Mouse (Mus musculus) adrenal gland, postnatal 14 days (tissue): Measurements from ENCODE around the gene Fzd2. TPM values are rescaled to one million over a fixed set of nuclear protein-coding genes. Genes with fewer than 3 reads are reported as not detected.
"Not testable (repeated sequence)": the region's sequence is repeated elsewhere in the genome, so short reads cannot be mapped to it uniquely, and the experiment has no call there.

Experiments used
- DNase-seq: peaks from one replicate; pipeline ENCODE4 v3.0.0; 2021; ENCODE audit warnings: mixed read lengths
- long read RNA-seq, 2 experiments: library from polyadenylated mRNA; stranded (forward); transcript quantifications; one replicate each; pipeline ENCODE4 v2.0.0; 2021
- total RNA-seq: library from RNA; stranded (reverse); gene quantifications from 2 replicates; pipeline ENCODE4 v1.2.3, GENCODE M21; 2021

Fzd2 gene
- 4.0 and 4.4 TPM in 2 replicates for total RNA-seq
- long read RNA-seq, experiment 1, partial matches to known transcripts, result 0 of 2 reads
- long read RNA-seq, experiment 1, other reads (novel, unspliced or antisense), result 0 of 2 reads
- long read RNA-seq, experiment 2, transcript Fzd2-201 (1 exons, 3,663 nt), result major isoform, 7 of 7 reads
- long read RNA-seq, experiment 2, partial matches to known transcripts, result 0 of 7 reads
- long read RNA-seq, experiment 2, other reads (novel, unspliced or antisense), result 0 of 7 reads

DNA sequence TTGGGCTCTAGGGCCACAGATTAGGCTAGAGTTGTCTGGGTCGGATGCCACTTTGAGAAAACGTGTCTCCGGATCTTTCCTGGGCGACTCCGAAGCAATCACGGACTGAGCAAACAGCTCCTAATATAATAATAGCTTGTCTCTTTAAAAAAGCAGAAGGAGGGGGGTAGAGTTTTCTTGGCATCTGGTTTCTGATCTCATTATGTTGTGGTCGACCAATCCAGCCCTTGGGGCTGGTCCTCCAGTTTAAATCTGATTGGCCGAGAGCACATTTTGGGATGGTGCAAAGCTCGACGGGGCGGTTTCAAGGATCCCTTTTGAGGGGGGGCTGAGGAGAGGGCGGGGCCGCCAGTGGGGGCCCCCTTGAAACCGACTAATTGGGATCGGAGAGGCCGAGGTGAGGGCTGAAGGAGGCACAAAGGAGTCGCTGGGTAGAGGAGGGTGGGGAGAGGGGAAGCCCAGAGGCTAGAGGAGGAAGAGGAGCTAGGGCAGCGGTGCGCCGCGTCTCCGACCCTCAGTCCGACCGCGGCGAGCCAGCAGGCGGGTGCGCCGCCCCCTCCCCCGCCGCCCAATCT lies at the start of gene Fzd2:
Fzd2 (plus strand) TSS at position 387 of the 575 bp plus-strand sequence.
- DNase-seq, result peak; percentile 91

DNA sequence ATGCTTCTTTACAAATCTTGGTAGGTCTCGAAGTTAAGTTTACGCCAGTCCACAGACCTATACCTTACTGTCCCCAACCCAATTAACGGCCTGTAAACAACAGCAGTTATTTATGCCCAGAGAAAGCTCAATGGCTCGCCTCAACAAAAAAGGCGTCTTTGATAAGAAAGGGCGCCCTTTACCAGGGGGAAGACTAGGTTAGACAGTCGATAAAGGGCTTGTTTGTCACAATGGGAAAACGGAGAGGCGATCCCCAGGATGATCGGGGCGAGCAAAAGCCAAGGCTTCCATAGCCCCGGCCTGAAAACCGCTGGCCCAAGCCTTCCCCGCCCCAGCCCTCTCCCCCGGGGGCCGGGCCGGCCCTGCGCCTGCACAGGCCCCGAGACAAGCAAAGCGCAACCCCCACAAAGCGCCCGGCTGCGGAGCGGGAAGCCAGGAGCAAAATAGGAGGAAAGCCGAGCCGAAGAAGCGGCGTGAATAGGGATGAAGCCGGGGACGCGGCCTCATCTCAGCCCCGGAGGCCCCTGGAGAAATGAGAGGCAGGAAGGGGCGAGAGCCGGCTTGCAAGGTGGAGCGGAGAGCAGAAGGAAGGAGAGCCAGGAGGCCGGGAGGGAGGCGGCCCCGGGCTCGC lies 48.7 kb upstream of the Fzd2 start:
- peak; percentile 55 for DNase-seq

DNA sequence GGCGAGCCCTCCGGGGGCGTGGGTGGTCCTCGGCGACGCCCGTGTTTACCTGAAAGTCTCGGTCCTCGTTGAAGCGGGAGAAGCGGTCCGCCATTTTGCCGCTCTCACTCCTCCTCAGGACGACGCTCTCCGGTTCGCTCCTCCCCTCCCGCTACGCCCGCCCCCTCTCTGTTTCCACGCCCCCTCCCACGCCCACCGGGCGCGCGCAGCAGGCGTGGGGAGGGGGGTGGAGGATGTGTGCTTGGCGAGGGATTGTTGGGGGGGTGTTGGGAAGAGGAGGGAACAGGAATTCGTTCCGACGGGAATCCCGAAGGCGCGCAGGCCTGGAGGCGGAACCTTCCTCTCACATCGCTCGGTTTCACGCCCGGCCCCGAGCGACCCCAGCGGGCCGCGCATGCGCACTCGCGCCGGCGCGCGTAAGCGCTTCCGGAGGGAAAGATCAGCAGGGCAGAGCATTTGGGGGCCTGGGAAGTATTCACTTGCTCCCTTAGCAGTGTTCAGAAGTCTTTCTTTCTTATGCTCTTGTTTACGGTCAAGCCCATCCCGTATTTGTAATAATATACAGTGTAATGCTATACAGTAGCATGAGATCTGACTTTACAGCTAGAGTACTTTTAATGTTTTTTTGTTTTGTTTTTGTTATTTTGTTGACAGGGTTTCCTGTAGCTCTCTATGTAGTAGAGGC lies 48.0 kb upstream of the Fzd2 start, which contains the start of gene Gpatch8:
Gpatch8 (minus strand) TSS at position 362 of the 685 bp plus-strand sequence.
- peak; percentile 97 for DNase-seq

DNA sequence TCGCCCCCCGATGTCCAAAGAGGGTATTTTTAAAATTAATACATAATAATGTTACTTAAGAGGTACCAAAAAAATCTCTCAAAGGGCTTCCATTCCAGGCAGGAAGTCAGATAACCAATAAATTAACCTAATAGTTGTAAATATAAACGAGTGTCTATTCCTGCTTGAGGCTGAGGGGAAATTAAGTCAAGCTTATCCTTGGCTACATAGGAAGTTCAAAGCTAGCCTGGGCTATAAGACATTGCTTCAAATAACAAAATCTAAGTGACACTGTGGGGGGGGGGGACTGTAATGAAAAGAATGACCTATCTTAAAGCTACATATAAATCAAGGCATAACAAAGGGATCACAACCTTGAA lies 47.5 kb upstream of the Fzd2 start:
- DNase-seq, result no peak

DNA sequence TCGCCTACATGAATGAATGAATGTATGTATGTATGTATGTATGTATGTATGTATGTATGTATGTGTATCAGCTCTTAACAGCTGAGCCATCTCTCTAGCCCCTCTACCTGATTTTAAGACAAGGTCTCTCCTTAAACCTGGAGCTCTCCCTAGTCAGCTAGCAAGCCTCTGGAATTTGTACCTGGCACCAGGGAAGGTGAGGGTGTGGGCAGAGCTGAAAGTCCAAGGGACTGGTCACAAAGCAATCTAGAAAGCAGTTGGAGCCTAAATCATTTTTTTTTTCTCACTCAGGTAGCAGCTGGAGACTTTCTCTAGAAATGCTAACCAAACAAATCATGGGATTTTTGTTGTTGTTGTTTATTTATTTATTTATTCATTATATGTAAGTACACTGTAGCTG lies 46.8 kb upstream of the Fzd2 start:
- no peak for DNase-seq

DNA sequence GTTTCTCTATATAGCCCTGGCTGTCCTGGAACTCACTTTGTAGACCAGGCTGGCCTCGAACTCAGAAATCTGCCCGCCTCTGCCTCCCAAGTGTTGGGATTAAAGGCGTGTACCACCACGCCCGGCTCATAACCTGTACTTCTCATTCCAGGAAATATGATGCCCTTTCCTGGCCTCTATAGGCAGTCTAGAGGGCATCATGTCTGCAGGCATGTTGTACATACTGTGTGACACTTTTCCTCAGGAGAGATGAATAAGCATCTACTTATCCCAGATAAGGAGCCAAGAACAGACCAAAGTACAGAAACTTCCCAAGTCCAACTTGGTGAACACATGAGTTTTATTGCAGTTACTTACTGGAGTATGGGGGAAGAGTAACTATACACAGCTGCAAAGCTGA lies 45.5 kb upstream of the Fzd2 start:
- no peak for DNase-seq

DNA sequence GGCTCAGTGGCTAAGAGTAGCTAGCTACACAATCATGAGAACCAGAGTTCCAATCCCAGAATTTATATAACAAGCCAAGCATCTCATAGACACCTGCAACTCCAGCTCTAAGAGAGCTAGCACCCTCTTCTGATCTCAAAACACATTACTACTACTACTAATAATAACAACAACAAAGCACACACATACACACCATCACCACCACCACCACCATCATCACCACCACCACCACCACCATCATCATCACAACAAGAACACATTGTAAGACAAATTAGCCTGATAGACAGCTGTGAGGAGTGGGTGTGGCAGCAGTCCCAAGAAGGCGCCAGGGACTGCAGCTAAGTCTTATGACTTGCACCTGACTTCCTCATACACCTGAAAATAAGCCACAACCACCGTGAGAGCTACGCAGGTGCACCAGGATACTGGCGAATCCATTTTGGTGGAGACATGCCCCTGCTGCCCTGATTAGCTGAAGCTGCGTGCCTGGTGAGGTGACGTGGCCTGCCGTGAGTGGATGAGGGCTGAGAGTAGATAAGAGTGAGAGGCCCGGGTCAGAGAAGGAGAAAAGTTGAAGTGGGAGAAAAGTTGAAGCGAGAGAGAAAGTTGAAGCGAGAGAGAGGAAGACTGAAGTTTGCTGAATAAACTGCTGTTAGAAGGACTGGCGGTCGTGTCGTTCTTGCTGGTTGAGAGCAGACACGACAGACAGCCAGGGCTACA lies 39.1 kb upstream of the Fzd2 start:
- not testable (repeated sequence) for DNase-seq

DNA sequence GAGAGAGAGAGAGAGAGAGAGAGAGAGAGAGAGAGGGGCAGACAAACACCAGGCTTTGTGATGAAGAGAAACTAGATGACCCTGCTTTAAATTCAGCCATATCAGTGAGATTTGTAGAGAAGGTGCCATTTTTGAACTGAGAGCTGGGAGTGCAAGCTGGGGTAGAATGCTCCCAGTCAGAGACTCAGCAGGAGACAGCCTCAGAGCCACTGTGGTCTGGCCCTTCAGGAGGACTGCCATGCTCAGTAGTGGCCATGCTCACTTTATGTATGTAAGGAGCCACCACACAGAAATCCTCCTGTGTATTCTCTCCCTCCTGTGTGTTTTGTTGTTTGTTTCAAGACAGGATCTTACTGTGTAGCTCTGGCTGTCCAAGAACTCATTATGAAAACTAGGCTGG lies 38.5 kb upstream of the Fzd2 start:
- no peak for DNase-seq

DNA sequence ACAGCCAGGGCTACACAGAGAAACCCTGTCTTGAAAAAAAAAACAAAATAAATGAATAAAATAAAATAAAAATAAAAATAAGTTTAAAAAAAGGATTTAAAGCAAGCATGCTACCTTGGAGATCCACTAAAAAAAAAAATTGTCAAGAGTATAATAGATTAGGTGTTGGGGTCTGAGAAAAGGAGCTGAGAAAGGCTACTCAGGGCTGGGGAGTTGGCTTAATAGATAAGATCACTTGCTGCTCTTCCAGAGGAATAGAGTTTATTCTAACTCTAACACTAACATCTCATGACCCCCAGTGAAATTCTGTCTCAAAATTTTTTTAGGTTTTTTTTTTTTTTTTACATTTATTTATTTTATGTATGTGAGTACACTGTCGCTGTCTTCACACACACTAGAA lies 37.9 kb upstream of the Fzd2 start:
- no peak for DNase-seq

DNA sequence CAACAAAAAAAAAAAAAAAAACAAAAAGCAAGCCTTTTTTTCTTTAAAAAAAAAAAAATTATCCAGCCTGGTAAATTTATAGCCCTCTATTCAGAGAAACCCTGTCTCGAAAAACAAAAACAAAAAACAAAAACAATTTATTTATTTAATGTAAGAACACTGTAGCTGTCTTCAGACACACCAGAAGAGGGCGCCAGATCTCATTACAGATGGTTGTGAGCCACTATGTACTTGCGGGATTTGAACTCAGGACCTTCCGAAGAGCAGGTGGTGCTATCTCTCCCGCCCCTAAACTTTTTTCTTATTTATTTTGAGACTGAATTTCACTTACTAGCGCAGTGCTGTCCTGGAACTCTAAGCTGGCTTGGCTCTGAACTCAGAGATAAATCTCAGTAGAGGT lies 37.0 kb upstream of the Fzd2 start:
- DNase-seq, result no peak

DNA sequence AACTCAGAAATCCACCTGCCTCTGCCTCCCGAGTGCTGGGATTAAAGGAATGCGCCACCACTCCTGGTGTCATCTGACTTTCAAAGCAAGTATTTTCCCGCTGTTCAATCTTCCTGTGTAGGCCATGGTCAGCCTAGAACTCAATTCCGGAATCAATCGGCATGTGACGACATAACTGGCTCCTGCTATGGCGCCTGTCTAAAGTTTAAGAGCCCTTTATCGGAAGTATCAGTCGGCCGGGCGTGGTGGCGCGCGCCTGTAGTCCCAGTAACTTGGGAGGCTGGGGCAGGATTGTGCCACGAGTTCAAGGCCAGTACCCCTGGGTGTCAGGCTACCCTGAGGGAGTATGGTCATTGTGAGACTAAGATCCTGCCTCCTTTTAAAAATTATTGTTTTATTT lies 36.5 kb upstream of the Fzd2 start:
- DNase-seq, result no peak

DNA sequence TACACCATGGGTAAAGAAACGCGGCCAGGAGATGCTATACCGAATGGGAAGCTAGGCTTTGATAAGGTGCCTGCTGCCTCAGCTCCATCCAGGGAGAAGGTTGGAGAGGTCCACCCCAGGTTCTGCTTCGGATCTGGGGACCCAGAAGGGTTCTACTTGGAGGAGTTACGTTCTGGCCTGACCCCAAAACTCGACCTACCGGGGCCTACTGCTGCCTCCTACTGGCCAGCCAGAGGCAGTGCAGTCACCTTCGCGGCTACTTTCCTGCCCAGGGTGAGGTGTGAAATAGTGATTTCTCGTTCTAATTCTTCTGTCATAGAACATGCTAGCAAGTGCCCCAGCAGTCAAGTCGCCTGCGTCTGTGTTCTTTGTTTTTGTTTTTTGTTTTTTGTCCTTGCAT lies 36.0 kb upstream of the Fzd2 start:
- peak; percentile 12 for DNase-seq

DNA sequence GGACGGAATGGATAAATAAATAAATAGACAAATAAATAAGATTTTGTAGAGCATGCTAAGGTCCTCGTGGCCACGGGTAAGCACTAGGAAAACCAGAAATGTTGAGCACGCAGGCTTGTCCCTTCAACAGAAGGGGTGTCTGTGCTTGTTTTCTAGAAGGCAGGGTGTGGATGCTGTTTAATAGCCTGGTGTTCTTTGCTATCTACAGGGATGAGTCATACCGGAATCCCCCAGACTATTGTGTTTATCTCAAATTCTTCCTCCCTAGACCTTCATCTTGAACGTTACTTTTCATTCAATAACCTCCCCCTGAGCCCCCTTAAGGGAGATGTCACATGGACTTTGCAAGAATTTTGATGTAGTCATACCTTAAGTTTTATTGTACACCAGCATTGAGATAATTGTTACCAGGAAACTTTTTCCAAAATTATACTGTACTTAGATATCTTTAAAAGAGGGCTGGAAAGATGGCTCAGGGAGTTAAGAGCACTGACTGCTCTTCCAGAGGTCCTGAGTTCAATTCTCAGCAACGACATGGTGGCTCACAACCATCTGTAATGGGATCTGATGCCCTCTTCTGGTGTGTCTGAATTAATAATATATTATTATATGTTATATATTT lies 35.3 kb upstream of the Fzd2 start:
- DNase-seq, result no peak

DNA sequence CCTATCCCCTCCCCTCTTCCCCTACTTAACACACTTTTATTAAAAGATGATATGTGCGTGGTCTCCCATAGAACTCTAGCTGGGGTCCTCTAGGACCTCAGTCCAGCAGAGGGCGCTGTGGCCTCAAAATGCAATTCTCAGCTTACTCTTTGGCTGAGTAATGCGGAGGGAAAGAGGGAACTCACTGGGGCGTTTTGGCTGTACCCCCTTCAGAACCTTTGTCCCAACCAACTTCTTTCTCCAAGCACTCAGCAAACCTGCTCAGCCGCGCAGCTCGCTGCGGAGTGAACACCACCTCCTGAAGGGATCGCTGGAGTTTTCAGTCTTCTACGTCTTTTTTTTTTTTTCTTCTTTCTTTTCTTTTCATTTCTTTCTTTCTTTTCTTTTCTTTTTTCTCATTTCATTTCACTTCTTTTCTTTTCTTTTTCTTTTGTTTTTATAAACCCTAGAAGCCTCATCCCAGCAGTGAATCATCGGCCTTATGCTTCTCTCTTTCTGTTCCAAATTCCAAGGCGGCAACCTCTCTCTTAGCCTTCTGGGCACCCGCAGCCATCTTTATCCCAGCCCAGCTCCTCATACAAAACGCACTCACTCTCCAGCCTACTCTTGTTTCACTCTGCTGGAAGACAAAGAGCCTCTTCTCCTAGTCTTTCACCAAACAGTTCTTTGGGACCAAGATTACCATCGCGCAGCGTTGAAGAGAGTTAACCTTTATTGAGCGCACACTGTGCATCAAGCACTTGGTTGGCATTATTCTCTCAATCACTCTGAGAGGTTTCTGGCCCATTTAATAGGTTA lies 31.1 kb upstream of the Fzd2 start:
- peak; percentile 91 for DNase-seq

DNA sequence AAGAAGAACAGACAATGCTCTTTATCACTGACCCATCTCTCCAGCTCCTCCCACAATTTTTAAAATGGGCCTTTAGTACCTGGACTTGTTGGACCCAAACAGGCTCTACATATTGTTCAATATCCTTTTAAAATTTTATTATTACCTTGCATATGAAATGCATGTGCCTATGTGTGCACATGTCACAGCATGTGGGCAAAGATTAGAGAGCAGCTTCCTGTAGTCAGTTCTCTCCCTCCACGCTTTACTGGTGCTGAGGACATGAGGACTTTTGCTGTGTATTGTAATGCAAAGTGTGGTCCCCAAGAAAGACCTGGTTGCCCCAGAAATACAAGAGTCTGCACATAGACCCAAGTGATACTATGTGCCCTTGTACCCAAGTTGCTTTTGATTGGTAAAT lies 29.2 kb upstream of the Fzd2 start:
- DNase-seq, result no peak

DNA sequence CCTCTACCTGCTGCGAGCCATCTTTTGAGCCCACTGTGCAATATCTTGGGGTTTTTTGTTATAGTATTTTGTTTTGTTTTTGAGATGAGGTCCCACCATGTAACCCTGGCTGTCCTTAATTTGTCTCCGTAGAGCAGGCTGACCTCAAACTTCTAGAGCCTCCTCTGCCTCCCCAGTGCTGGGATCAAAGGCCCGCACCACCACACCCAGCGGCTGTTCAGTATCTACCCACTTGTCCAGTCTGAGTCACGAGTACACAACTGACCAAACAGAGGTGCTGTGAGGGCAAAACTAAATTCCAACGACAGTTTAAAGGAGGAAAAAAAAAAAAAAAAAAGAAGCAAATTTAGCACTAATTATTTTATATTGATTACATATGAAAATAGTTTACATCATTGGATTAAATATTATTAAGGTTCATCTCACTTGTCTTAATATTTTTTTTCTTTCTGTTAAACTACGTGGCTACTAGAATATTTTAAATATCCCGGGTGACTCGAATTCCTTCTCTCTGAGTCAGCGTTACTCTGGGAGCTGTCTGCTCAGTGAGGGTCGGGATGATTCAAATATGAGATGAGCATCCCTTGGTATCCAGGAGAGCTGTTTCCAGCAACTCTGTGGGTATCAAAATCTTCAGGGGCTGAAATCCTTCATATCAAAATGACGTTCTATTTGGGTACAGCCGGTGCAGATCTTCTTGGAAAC lies 28.0 kb upstream of the Fzd2 start:
- no peak for DNase-seq

DNA sequence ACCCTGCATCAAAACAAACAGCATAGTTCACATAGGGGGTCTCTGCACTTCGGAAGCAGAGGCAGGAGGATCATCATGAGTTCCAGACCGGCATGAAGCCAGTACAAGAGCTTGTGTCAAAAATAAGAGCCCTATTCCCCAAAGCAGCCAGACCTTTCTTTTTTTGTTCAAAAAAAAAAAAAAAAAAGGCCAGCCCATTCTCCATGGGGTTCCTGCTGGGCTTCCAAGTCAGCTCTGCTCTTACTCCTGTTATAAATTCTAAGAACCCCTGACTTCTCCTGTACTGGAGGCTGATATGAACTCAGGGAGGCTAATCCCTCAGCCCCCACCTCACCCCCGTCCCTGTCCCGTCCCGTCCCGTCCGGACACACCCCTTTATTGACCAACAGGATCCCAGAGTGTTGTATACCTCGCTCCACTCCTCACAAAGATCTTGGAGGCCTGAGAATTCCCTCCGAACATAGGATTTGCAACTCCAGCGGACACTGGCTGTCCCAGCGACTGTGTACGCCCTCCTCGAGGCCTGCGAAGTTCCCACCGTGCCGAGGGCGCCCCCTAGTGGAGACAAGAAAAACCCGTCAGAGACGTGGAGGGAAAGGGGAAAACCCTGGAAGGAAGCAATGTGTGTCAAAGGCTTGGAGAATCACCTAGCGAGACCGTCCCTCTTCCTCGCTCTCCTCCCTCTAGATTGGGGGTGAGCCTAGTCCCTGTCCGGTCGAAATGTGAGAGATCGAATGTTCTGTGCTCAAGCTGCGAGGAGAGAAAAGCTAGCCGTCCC lies 25.7 kb upstream of the Fzd2 start:
- DNase-seq, result peak; percentile 93

DNA sequence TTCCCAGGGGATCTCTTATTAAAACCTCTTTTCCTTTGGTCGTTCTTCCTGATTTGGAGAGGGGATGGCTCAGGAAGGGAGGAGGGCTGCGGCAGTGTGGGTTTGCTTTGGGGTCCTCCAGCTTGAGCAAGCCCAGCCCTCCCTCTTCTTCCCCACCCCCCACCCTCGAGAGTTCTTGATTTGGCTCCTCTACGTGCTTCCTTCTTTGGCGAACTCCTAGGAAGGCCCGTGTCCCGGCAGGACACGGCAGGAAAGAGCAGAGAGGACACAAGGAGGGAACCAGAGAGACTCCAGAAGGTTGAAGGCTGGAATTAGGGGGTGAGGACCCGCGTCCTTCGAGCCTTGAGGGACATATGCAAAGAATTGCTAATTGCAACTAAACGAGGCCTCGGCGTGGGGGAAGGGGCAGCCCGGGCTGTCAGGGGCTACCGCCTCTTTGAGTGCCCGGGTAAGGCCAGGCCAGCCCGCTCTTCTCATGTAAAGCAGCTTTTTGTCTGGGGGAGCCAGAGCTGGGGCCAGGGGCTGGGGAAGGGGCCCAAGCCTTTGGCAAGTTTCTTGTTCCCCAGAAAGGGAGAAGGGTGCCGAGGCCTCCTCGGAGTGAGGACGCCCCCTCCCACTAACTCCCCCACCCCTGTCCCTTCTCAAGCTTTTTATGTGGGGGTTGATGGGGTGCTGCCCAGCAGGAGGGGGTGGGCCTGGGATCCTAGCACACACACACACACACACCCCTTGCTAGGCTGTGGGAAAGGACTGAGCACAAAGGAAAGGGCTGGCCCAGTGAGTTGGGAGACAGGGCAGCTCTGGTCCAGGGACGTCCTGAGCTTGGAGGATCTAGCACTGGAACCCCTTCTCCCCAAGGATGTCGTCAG lies 24.8 kb upstream of the Fzd2 start, which contains the start of gene Gm11627:
Gm11627 (minus strand) TSS at position 297 of the 869 bp plus-strand sequence.
- DNase-seq, result no peak

DNA sequence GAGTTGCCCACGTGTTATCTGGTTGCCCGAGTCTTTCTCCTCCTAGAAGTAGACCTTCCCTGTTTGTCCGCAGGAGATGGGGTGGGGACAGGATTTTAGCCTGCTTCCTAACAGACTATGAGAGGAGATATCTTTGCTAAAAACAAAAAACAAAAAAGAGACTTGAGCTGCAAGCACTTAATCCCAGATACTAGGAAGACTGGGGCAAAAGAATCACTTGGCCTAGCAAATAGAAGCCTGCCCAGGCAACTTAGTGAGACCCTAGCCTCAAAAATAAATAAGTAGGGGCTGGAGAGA lies 24.2 kb upstream of the Fzd2 start:
- DNase-seq, result no peak
